Mouse (Mus musculus): ENCODE results near the gene Acacb.

Acacb gene

DNA sequence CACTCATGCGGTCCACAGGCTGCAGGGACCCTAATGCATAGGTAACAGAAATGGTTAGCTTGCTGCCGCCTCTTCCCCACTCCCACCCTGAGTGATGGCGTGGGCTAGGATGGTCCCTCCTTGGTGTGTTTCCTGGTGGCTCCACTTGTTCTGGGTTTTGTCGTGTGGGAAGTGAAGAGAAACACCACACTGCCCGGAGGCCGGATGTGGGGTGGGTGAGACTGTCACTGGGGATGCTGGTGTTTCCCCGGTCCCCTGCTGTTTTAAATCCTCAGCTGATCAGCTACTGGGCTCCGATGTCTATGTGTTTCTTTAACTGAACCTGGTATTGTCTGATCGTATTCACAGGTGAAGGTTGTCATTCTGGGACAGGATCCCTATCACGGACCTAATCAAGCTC lies 10.8 kb upstream of the Acacb start:
- DNase-seq (ENCODE audit: low read depth, low spot score) = no peak

GRCm38 (mm10) chr5:114137481-114138276 lies 8.7 kb upstream of the Acacb start:
- DNase-seq (ENCODE audit: low read depth, low spot score) = no peak

- DNase-seq (ENCODE audit: low read depth, low spot score) = no peak
Measured at GRCm38 (mm10) chr5:114138277-114139164, 7.8 kb upstream of the Acacb start.

- peak; percentile 78 for DNase-seq (ENCODE audit: low read depth, low spot score)
Measured at GRCm38 (mm10) chr5:114139175-114139574, 7.2 kb upstream of the Acacb start.

GRCm38 (mm10) chr5:114147043-114147972 lies 973 bp downstream of the Acacb start:
- peak; percentile 83 for DNase-seq (ENCODE audit: low read depth, low spot score)

- DNase-seq (ENCODE audit: low read depth, low spot score) = no peak
Measured at GRCm38 (mm10) chr5:114152359-114153092, 6.2 kb downstream of the Acacb start.

DNA sequence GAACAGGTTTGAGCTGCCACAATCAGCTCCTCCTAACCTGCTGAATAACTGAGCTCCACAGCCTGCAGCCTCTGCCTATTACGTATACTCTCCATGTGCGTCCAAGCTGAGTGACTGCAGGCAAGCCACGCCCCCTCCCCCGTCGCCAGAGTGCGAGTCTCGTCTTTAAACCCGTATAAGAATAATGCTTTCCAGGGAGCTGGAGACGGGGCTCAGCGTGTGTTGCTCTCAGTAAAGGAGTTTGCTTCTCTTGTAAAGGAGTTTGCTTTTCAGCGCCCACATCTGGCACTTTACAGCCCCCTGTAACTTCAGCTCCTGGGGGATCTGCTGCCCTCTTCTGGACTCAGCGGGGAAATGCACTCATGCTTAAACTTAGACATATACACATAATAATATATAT lies 7.2 kb downstream of the Acacb start:
- no peak for DNase-seq (ENCODE audit: low read depth, low spot score)

GRCm38 (mm10) chr5:114154765-114155164 lies 8.4 kb downstream of the Acacb start:
- DNase-seq (ENCODE audit: low read depth, low spot score) = no peak

DNA sequence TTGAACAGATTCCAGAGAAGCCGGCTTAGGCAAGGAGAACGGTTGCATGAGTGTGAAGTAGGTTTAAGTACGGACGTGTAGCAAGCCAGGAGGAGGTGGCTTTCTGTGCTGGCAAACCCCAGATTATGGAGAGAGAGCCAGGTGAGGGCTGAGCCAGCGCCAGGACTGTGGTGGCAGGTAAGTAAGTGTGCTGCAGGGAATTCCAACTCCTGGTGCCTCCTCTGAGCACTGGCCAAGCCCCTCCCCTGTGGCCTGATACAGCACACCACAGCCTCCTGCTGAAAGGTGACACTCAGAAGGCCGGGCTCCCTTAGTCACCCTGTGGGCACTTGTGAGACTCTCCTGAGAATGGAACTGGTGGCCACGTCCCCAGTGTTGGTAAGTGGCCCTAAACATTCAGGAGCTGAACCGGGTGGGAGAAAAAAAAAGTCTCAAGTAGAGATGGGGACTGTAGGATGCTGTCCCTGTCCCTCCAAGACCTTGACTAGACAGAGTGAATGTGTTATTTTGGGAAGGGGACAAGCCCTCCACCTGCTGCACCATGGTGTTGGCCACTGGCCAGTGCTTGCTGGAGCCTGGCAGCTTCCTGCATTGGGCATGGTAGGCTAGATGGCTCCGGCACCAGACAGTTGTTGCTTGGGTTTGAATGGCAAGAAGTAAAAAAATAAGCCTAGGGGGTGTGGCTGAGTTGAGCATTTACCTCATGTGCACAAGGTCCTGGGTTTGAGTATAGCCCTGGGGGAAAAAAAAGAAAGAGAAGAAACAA lies 9.0 kb downstream of the Acacb start:
- DNase-seq (ENCODE audit: low read depth, low spot score) = peak; percentile 79

DNA sequence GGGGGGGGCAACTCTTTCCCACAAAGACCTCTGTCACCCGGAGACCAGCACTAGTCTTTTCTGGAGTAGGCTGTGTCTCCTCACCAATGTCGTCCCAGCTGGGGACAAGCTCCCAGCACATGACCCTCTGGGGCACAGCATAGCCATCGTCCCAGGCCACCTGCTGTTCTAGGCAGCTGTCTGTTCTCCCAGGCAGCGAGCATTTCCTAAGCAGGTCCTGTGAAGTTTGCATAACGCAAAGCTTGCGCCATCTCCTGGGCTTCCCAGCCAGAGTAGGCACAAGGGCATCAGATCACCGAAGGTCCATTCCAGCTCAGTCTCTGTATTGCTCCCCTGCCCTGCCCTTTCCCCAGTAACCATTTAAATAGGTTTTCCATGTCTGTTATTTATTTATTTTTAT lies 10.9 kb downstream of the Acacb start:
- DNase-seq (ENCODE audit: low read depth, low spot score) = peak; percentile 63

- DNase-seq (ENCODE audit: low read depth, low spot score) = no peak
Measured at GRCm38 (mm10) chr5:114161424-114161823, 15.1 kb downstream of the Acacb start.

GRCm38 (mm10) chr5:114162106-114162815 lies 15.9 kb downstream of the Acacb start:
- DNase-seq (ENCODE audit: low read depth, low spot score) = no peak

DNA sequence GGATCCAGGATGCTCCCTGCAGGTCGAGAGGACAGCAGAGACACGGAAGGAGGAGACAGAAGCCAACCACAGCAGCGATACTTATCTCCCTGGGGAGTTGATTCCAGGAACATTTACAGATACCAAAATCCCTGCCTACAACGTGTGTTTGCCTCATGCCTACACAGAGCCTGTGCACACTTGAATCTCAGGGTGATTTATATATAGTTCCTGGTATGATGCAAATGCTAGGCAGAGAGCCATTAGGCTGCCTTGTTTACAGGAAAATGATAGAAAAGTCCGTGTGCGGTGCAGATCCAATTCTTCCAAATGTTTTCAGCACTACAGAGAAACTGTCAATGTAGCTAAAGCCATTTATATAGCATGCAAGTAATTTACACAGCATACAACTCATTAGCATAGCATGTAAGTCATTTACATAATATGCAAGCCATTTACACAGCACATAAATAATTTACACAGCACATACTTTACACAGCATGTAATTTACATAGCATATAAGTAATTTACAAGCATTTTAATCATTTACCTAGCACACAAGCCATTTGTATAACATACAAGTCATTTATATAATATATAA lies 16.9 kb downstream of the Acacb start:
- no peak for DNase-seq (ENCODE audit: low read depth, low spot score)

- DNase-seq (ENCODE audit: low read depth, low spot score) = no peak
Measured at GRCm38 (mm10) chr5:114170345-114170744, 24.0 kb downstream of the Acacb start.

DNA sequence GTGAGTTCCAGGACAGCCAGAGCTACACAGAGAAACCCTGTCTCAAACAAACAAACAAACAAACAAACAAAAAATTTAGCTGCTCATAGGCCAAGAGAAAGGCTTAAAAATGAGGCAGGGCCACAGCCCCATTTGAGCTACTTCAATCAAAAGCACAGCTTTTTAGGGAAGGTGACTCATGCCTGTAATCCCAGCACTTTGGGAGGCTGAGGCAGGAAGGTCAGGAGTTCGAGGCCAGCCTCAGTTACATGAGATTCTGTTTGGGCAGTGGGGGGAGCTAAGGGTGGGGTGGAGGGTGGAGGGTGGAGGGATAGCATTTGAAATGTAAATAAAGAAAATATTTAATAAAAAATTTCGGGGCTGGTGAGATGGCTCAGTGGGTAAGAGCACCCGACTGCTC lies 26.6 kb downstream of the Acacb start:
- no peak for DNase-seq (ENCODE audit: low read depth, low spot score)

DNA sequence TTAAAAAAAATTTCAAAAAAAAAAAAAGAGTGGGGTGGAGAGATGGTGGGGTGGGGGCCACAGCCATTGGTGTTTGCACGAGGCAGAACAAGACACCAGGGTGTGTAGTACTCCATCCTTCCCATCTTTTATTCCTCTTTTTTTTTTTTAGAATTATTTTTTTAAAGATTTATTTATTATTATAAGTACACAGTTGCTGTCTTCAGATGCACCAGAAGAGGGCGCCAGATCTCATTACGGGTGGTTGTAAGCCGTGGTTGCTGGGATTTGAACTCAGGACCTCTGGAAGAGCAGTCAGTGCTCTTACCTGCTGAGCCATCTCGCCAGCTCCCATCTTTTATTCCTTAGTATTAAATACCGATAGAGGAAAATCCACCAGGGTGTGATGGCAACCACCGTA lies 27.1 kb downstream of the Acacb start:
- no peak for DNase-seq (ENCODE audit: low read depth, low spot score)

DNA sequence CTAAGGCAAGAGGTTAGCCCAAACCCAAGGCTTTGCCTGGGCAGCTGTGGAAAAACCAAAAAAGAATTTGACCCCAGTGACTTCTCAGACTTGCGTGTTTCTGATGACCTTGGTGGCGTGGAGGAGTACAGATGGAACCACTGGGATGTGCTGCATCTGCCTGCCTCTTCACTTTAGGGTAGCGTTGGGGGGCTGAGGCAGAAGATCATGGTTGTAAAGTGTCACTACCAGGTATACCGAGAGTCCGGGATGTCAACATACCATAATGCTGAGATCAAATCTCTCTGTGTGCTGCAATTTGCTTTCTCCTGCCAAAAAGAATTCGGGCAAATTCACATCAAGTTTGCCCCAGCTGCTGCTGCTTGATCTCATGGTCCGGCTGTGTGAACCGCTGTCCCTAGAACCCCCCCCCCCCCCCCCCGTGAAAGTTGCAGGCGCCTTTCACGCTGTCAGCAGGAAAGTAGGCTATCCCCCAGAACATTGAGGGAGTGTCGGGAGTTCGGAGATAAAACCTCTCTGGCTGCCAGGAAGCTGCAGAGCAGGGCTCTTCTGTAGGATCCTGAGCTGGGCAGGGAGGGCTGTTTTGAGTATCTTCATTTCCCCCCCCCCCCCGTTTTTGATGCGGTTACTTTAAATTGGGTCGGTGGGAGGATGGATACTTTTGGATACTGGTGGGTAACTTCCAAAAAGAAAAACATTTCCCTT lies 27.7 kb downstream of the Acacb start:
- DNase-seq (ENCODE audit: low read depth, low spot score) = no peak

GRCm38 (mm10) chr5:114174639-114175038 lies 28.3 kb downstream of the Acacb start:
- DNase-seq (ENCODE audit: low read depth, low spot score) = peak; percentile 58

Measured in skeletal muscle tissue, adult 2 months (tissue).